Comparison of ENCODE assay signal across 8 mouse cellular contexts in the genomic region with DNA sequence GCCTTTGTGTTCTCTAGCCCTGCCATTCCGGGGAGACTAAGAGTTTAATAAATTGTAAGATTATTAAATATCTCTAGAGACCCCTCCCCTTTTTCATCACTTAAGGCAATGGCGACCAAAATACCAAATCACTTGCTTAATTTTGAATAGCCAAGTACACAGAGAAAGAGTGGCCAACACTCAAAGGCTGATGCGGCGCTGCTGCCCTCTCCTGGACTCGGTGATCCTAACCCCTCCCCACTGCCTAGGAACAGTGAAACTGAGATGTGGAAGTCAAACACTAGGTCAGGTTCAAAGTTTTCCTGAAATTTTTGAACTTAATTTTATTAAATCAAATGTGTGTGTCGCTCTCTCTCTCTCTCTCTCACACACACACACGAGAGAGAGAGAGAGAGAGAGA.
DNase-seq lines count a peak whose midpoint lies in the region; ATAC-seq and TF ChIP-seq lines count a peak whose summit lies in the region.

No protein-coding gene starts in this region.

- TF ChIP-seq EP300 in CH12.LX (IDR thresholded peaks at IDR 0.05; ENCODE audit: low read length): no peak
- no peak for TF ChIP-seq EP300 in heart, postnatal 0 days (IDR thresholded peaks at IDR 0.05; ENCODE audit: low read depth)

- H3K4me1 ChIP-seq in CH12.LX (ENCODE audit: control insufficient read depth in 1 of 2, insufficient read depth in 2 of 2): peaks cover 3 to 40% of the 10 kb centered on the region in 2 experiments; a peak in 3 of 4 replicates
- H3K4me1 ChIP-seq in embryonic facial prominence, embryonic 10.5 days: peaks cover 27% of the 10 kb centered on the region
- no peaks in the 10 kb centered on the region for H3K4me1 ChIP-seq in heart, postnatal 0 days (ENCODE audit: control insufficient read depth, insufficient read depth)

- ATAC-seq in heart, postnatal 0 days (ENCODE audit: insufficient read depth, low read depth): peak; percentile 75
- no peak for ATAC-seq in activated CD4-positive, CD25-positive, alpha-beta regulatory T cell, adult 4 months

- H3K9me3 ChIP-seq in CH12.LX (replicated peaks; ENCODE audit: low read length): peaks cover 8% of the 10 kb centered on the region
- H3K9me3 ChIP-seq in embryonic facial prominence, embryonic 10.5 days: no peaks in the 10 kb centered on the region
- no peaks in the 10 kb centered on the region for H3K9me3 ChIP-seq in heart, postnatal 0 days (replicated peaks; ENCODE audit: control insufficient read depth, low read length)

- peak in 1 of 2 experiments; percentile 80; a peak in 3 of 4 replicates for TF ChIP-seq CTCF in CH12.LX (conservative IDR thresholded peaks at IDR 0.05 in 1 of 2, IDR thresholded peaks at IDR 0.05 in 1 of 2; ENCODE audit: low read depth in 2 of 2, low read length in 2 of 2)
- peak; percentile 85 for TF ChIP-seq CTCF in heart, postnatal 0 days (IDR thresholded peaks at IDR 0.05; ENCODE audit: low read depth)

- DNase-seq in CH12.LX (ENCODE audit: extremely low read depth): peak; percentile 60
- DNase-seq in adrenal gland, adult 2 months: peak; percentile 68
- DNase-seq in embryonic facial prominence, embryonic 10.5 days (ENCODE audit: low spot score): peak; percentile 79
- peak; percentile 77 for DNase-seq in heart, postnatal 0 days (ENCODE audit: low spot score)
- DNase-seq in kidney, postnatal 14 days: peak; percentile 75
- peak; percentile 68 for DNase-seq in lung, postnatal 14 days
- DNase-seq in retina, postnatal 1 day: peak; percentile 77

- dilution Hi-C loops in CH12.LX (cut with MboI; ENCODE audit: extremely low pct_ligation_motif_present, extremely low pct_unique_long_range_greater_than_20kb, low sequenced_read_pairs): no loop called here

- H3K27ac ChIP-seq in CH12.LX (ENCODE audit: insufficient read depth, low read depth): no peak overlapping the region
- H3K27ac ChIP-seq in embryonic facial prominence, embryonic 10.5 days (replicated peaks): no peak overlapping the region; the same call in 1 of the 2 replicates
- no peak overlapping the region for H3K27ac ChIP-seq in heart, postnatal 0 days (ENCODE audit: low read depth)

- TF ChIP-seq POLR2A in CH12.LX (IDR thresholded peaks at IDR 0.05; ENCODE audit: low read depth, low read length): no peak

- H3K36me3 ChIP-seq in CH12.LX (replicated peaks in 1 of 2; ENCODE audit: control insufficient read depth in 1 of 2, insufficient read depth in 1 of 2, low read length in 1 of 2): peaks cover 0 to 20% of the 10 kb centered on the region in 2 experiments
- H3K36me3 ChIP-seq in embryonic facial prominence, embryonic 10.5 days (replicated peaks): no peaks in the 10 kb centered on the region
- no peaks in the 10 kb centered on the region for H3K36me3 ChIP-seq in heart, postnatal 0 days (replicated peaks; ENCODE audit: control insufficient read depth, insufficient read depth, low read length)

- in situ Hi-C loops in CH12.LX (cut with MboI; ENCODE audit: low pct_ligation_motif_present, low pct_unique_long_range_greater_than_20kb, low sequenced_read_pairs): loop anchor here (5.0 to 25.0 kb wide), 3 partner anchors 192 to 647 kb away; no protein-coding TSS in a partner anchor

- H3K79me2 ChIP-seq in CH12.LX (replicated peaks; ENCODE audit: control insufficient read depth, extremely low read depth, insufficient read depth, poor library complexity, severe bottlenecking): no peaks in the 10 kb centered on the region

- TF ChIP-seq RAD21 in CH12.LX (IDR thresholded peaks at IDR 0.05; ENCODE audit: low read depth, low read length): peak; percentile 92

- H3K4me2 ChIP-seq in CH12.LX (ENCODE audit: insufficient read depth, low read depth, poor library complexity, severe bottlenecking): no peak overlapping the region
- no peak overlapping the region for H3K4me2 ChIP-seq in heart, postnatal 0 days (ENCODE audit: low read depth, low read length)

- WGBS in embryonic facial prominence, embryonic 10.5 days: 34% methylated on average over 6 of the region's 7 CpGs
- 23% methylated on average over 6 of the region's 7 CpGs for WGBS in heart, postnatal 0 days

- no peak overlapping the region for H3K4me3 ChIP-seq in CH12.LX (replicated peaks in 1 of 3; ENCODE audit: low read depth in 2 of 3, low read length in 2 of 3, poor library complexity in 1 of 3)
- H3K4me3 ChIP-seq in embryonic facial prominence, embryonic 10.5 days: no peak overlapping the region
- no peak overlapping the region for H3K4me3 ChIP-seq in heart, postnatal 0 days (ENCODE audit: low read depth, low read length)

- no peaks in the 10 kb centered on the region for H3K27me3 ChIP-seq in CH12.LX (replicated peaks)
- H3K27me3 ChIP-seq in embryonic facial prominence, embryonic 10.5 days (replicated peaks; ENCODE audit: low read depth, poor library complexity, severe bottlenecking): no peaks in the 10 kb centered on the region
- H3K27me3 ChIP-seq in heart, postnatal 0 days (ENCODE audit: control insufficient read depth, insufficient read depth, low read length): no peaks in the 10 kb centered on the region

- no peak overlapping the region for H3K9ac ChIP-seq in CH12.LX (ENCODE audit: insufficient read depth, low read depth)
- H3K9ac ChIP-seq in heart, postnatal 0 days (replicated peaks; ENCODE audit: low read depth, low read length): no peak overlapping the region

TF ChIP-seq in CH12.LX, 34 proteins besides CTCF, POLR2A, EP300 and RAD21:
- peak; percentile 15; the same call in 1 of the 2 replicates for TF ChIP-seq ZNF384 (IDR thresholded peaks at IDR 0.05; ENCODE audit: low read depth, low read length)
- TF ChIP-seq ZC3H11A (IDR thresholded peaks at IDR 0.05; ENCODE audit: low read depth, low read length): peak; percentile 80
- no peak for TF ChIP-seq JUND (conservative IDR thresholded peaks at IDR 0.05; ENCODE audit: low read depth, low read length)
- TF ChIP-seq IRF4 (IDR thresholded peaks at IDR 0.05; ENCODE audit: low read depth, low read length): 0 out of 2 replicates have a peak, but pooled peaks have one; percentile 27
- peak; percentile 81 for TF ChIP-seq SMC3 (IDR thresholded peaks at IDR 0.05; ENCODE audit: low read depth, low read length)
- TF ChIP-seq NRF1 (IDR thresholded peaks at IDR 0.05; ENCODE audit: low read depth, low read length): no peak
- TF ChIP-seq TBP (conservative IDR thresholded peaks at IDR 0.05; ENCODE audit: low read depth, low read length): no peak
- TF ChIP-seq UBTF (IDR thresholded peaks at IDR 0.05; ENCODE audit: low read depth, low read length): no peak
